Mouse (Mus musculus) midbrain, embryonic 16.5 days (tissue): ENCODE measurements around the gene Olfr1277. TPM values are rescaled to one million over a fixed set of nuclear protein-coding genes. Genes with fewer than 3 reads are reported as not detected.

Experiments used
- polyA plus RNA-seq: library from polyadenylated mRNA; unstranded; fragments of >200 nt; fragmentation: Nextera tagmentation; extraction: Ambion mirVana; gene quantifications from 2 replicates; pipeline ENCODE4 v1.2.1, GENCODE M21; 2015

Olfr1277 gene
- polyA plus RNA-seq, 1 experiment from 2014 or later, result not detected

Other genes starting within 250 kb of the Olfr1277 start
- not detected in 2 replicates for gene Gm13941, start 168.1 kb downstream of the Olfr1277 start, polyA plus RNA-seq
- not detected in 2 replicates for gene Gm15130, start 121.2 kb downstream of the Olfr1277 start, polyA plus RNA-seq
- gene 4930430A15Rik, start 44.5 kb downstream of the Olfr1277 start, polyA plus RNA-seq, result not detected in 2 replicates
- not detected in 2 replicates for gene Olfr1275, start 38.8 kb downstream of the Olfr1277 start, polyA plus RNA-seq
- not detected in 2 replicates for gene Olfr1276, start 19.6 kb downstream of the Olfr1277 start, polyA plus RNA-seq
- gene Olfr1278, start 16.0 kb upstream of the Olfr1277 start, polyA plus RNA-seq, result not detected in 2 replicates
- not detected in 2 replicates for gene Olfr1279, start 26.5 kb upstream of the Olfr1277 start, polyA plus RNA-seq
- gene Olfr1280, start 39.9 kb upstream of the Olfr1277 start, polyA plus RNA-seq, result not detected in 2 replicates
- not detected in 2 replicates for gene Olfr1281, start 52.4 kb upstream of the Olfr1277 start, polyA plus RNA-seq
- gene Olfr1282, start 62.0 kb upstream of the Olfr1277 start, polyA plus RNA-seq, result not detected in 2 replicates
- not detected in 2 replicates for gene Olfr1283, start 92.7 kb upstream of the Olfr1277 start, polyA plus RNA-seq
- gene Olfr1284, start 101.4 kb upstream of the Olfr1277 start, polyA plus RNA-seq, result not detected in 2 replicates
- gene Olfr1286, start 149.0 kb upstream of the Olfr1277 start, polyA plus RNA-seq, result not detected in 2 replicates
- gene Olfr1287, start 175.0 kb upstream of the Olfr1277 start, polyA plus RNA-seq, result not detected in 2 replicates
- not detected in 2 replicates for gene Olfr1288, start 200.0 kb upstream of the Olfr1277 start, polyA plus RNA-seq
- not detected in 2 replicates for gene Olfr1289, start 206.7 kb upstream of the Olfr1277 start, polyA plus RNA-seq
- gene Olfr1290, start 219.7 kb upstream of the Olfr1277 start, polyA plus RNA-seq, result not detected in 2 replicates
- not detected in 2 replicates for gene Olfr1291-ps1, start 223.1 kb upstream of the Olfr1277 start, polyA plus RNA-seq